Mouse (Mus musculus) right cerebral cortex, postnatal 36 days (tissue): ENCODE measurements around the gene Srcin1.

Experiments used
- DNase-seq, 2 experiments: peaks; one replicate each; pipeline ENCODE4 v3.0.0; 2022; ENCODE audit warnings: low spot score in 2 of 2, mixed read lengths in 1 of 2

Gene Srcin1

DNA sequence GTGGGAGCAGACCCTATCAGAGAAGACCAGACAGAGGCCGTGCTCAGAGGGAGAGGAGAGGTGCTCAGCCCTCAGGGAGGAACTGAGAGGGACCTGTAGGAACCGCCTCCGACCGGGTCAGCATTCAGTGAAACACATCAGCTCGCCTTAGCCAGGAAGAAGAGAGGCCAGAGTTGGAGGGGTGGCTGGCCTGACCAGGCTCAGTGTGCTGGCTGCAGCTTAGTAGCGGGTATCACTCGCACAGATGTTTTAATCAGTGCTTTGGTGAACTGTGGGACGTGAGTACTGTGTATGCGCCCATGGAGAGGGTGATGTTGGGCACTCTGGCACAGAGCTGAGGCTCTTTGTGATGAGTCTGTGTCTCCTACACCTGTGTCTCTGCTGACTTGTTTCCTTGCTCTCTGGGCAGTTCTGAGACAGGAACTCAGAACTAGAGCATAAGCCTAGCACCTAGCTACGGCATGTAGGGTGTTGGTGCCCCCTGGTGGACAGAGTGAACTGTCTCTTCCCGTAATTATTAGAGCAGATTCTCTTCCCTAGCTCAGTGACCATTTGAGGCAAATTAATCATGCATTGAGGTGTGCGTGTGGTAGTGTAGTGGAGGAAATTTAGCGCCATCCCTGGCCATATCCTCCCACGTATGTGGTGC, 107.2 kb downstream of the Srcin1 start:
- peak; percentile 51 to 64 for DNase-seq

DNA sequence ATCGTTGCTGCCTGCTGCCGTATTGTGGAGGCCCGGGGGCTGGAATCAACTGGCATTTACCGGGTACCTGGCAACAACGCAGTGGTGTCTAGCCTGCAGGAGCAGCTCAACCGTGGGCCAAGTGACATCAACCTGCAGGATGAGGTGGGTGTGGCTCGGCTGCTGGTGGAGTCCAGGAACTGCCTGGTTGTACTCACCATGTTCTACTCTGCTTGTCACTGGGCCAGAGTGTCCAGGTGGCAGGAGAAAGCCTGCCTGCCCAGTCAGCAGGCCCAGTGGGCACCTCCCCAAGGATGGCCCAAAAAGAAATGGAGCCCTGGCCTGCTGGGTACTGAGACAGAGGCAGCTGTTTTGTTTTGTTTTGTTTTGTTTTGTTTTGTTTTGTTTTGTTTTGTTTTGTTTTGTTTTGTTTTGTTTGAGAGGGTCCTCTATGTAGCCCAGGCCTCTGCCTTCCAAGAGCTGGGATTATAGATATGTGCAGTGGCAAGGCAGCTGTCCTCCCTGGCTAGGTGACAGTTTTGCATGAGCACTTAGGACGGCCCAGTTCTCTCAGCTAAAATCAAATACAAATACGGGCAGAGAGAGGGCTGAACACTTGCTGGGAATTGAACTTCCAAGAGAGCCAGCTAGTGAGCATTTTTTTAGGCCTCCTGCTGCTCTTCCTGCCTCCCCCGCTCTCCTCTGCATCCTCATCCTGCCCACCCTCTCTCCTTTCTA, 109.4 kb downstream of the Srcin1 start:
- DNase-seq = no peak

DNA sequence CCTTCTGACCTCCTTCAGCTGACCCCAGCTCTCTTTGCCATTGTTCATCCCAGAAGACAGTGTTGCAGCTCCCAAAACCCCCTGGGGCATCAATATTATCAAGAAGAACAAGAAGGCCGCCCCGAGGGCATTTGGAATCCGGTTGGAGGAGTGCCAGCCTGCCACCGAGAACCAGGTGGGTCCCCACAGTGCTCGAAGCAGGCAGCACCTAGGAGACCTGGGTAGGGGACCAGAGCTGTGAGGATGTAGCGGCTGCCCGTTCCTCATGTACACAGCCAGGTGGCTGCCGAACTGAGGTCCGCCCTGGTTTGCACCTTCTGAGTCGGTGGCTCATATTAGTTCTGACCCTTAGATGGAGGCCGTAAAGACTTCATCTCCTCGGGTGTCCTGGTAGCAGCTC, 110.0 kb downstream of the Srcin1 start:
- DNase-seq = no peak

DNA sequence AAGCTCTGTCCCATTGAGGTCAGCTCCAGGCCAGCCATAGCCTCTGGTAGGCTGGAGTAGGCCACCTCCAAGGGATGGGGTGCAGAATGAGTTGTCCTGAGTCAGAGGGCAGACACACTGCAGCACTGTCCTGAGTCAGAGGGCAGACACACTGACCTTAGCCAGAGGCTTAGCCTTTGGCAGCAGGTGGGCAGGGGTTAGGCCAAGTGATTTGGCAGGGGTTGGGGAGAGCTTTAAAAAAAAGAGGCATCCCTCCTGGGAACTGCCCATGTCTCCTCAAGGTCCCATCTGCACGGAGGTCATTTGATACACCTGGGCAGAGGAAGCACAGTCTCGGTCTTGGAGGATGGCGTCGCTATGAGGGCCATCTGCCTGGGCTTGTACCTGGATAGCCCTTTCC, 112.0 kb downstream of the Srcin1 start:
- no peak for DNase-seq

DNA sequence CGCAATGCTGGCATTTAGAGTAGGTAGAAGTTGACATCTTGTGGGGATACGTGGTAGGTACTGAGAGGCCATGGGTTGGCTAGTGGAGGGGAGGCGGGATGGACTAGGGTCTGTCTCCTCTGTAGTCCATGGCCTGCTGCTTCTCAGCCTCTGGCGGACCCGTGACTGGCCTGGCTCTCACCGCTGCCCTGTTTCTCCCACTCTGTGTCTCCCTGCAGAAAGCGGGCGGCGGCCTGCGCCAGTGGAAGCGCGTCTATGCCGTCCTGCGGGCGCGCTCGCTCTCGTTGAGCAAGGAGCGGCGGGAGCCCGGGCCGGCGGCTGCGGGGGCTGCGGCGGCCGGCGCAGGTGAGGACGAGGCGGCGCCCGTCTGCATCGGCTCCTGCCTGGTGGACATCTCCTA, 112.8 kb downstream of the Srcin1 start:
- no peak for DNase-seq

DNA sequence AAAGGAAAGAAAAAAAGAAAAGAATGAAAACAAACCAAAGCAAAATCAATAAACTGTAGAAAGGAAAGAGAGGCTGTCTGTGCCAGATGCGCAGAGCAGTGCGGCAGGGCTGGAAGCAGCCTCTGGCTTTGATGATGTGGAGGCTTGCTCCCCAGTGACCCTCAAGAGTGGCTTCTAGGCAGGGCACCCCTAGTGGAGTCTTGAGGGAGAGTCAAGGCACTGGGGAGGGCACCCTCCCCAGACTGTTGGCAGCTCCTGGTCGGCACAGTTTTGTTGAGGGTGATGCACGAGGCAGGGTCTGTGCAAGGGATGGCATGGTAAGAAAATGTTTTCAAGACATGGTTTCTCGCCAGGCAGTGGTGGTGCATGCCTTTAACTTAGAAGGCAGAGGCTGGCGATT, 113.4 kb downstream of the Srcin1 start:
- no peak for DNase-seq

DNA sequence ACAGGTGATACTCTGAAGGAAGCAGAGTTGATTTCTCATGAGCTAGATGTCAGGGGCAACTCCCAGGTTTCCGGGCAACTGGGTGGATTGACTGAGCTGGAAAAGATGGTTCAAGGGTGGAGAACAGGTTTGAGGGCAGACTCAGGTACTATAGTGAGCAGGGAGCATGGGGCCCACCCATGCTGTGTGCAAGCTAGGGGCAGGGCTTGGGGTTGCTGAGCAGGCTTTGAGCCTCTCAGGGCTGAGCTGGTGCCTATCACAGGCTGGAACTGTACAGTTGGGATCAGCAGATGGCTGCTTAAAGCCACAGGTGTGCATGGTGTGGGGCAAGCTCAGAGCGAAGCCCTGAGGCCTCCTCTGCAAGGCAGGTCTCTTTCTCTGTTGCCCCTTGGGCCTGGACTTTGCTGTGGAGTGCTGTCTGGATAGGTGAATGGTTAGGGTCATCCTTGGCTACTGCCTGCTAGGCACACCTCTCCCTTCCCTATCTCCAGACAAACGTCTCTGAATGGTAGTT, 114.6 kb downstream of the Srcin1 start:
- no peak for DNase-seq
